ENCODE assay signal across 8 mouse cellular contexts in genomic region chr11:52003505-52003771, GRCm38 (mm10). TPM values are rescaled to one million over a fixed set of nuclear protein-coding genes. Genes with fewer than 3 reads are reported as not detected.
DNase-seq lines count a peak whose midpoint lies in the region; ATAC-seq lines count a peak whose summit lies in the region.

No protein-coding gene starts in this region.

- 13% methylated on average over 4 of the region's 4 CpGs for WGBS in limb, embryonic 13.5 days
- WGBS in stomach, embryonic 16.5 days = 12% methylated on average over 4 of the region's 4 CpGs

- peak overlapping the region; percentile 68 for H3K9ac ChIP-seq in limb, embryonic 13.5 days
- peak overlapping the region; percentile 82 for H3K9ac ChIP-seq in stomach, embryonic 16.5 days (ENCODE audit: low read length)

- H3K36me3 ChIP-seq in megakaryocyte, embryonic 14.5 days (replicated peaks; ENCODE audit: low read length) = peaks cover 10% of the 10 kb centered on the region
- no peaks in the 10 kb centered on the region for H3K36me3 ChIP-seq in limb, embryonic 13.5 days
- no peaks in the 10 kb centered on the region for H3K36me3 ChIP-seq in stomach, embryonic 16.5 days (ENCODE audit: control insufficient read depth, insufficient read depth, low read length)

- peak overlapping the region; percentile 100 for H3K4me3 ChIP-seq in megakaryocyte, embryonic 14.5 days (replicated peaks)
- peak overlapping the region; percentile 79 for H3K4me3 ChIP-seq in limb, embryonic 13.5 days
- peak overlapping the region; percentile 63 for H3K4me3 ChIP-seq in stomach, embryonic 16.5 days (replicated peaks; ENCODE audit: low read length)

- peak; percentile 25 for DNase-seq in adrenal gland, postnatal 10 days
- DNase-seq in adrenal gland, adult 8-10 months = no peak
- no peak for DNase-seq in left cerebral cortex, postnatal 25 days (ENCODE audit: low spot score in 2 of 2)
- DNase-seq in left cerebral cortex, postnatal 4 days = no peak

- intact Hi-C loops in left cerebral cortex, postnatal 25 days (cut with DNase I) = loop anchor here (5.0 kb wide), 1 partner anchor 36 kb away; the partner anchor contains the start of gene Cdkn2aipnl
- intact Hi-C loops in left cerebral cortex, postnatal 4 days (cut with DNase I) = no loop called here

- no peaks in the 10 kb centered on the region for H3K27me3 ChIP-seq in megakaryocyte, embryonic 14.5 days (replicated peaks)
- no peaks in the 10 kb centered on the region for H3K27me3 ChIP-seq in limb, embryonic 13.5 days
- H3K27me3 ChIP-seq in stomach, embryonic 16.5 days (ENCODE audit: control insufficient read depth, insufficient read depth, low read length) = no peaks in the 10 kb centered on the region

- peak overlapping the region; percentile 91 for H3K27ac ChIP-seq in limb, embryonic 13.5 days
- H3K27ac ChIP-seq in stomach, embryonic 16.5 days (ENCODE audit: low read length) = peak overlapping the region; percentile 95

- H3K4me2 ChIP-seq in limb, embryonic 13.5 days (replicated peaks) = peak overlapping the region; percentile 65
- peak overlapping the region; percentile 72 for H3K4me2 ChIP-seq in stomach, embryonic 16.5 days (ENCODE audit: low read depth, low read length)

- peaks cover 55% of the 10 kb centered on the region for H3K4me1 ChIP-seq in megakaryocyte, embryonic 14.5 days
- H3K4me1 ChIP-seq in limb, embryonic 13.5 days = peaks cover 39% of the 10 kb centered on the region
- H3K4me1 ChIP-seq in stomach, embryonic 16.5 days (ENCODE audit: control insufficient read depth, insufficient read depth, low read length) = peaks cover 25% of the 10 kb centered on the region

- no peaks in the 10 kb centered on the region for H3K9me3 ChIP-seq in megakaryocyte, embryonic 14.5 days
- no peaks in the 10 kb centered on the region for H3K9me3 ChIP-seq in limb, embryonic 13.5 days
- no peaks in the 10 kb centered on the region for H3K9me3 ChIP-seq in stomach, embryonic 16.5 days (replicated peaks; ENCODE audit: control insufficient read depth, low read length)

- no peak for ATAC-seq in megakaryocyte, adult 5-6 weeks (ENCODE audit: poor library complexity, severe bottlenecking)
- no peak for ATAC-seq in limb, embryonic 13.5 days (ENCODE audit: low FRiP score, low read depth)
- no peak for ATAC-seq in stomach, embryonic 16.5 days (ENCODE audit: insufficient read depth, low FRiP score)

RNA-seq across cellular contexts. Expression of gene Cdkl3, which starts 0.6 kb away (rescaled TPM):
- total RNA-seq in adrenal gland, postnatal 10 days (2021) = 1 to 10 TPM; 8.1 to 8.2 TPM
- 1 to 10 TPM; 3.0 to 5.5 (median 4.2) TPM for total RNA-seq in adrenal gland, adult 8-10 months (2022)
- 1.3 TPM in 1 of 2 replicates, not detected in the other for polyA plus RNA-seq in megakaryocyte, embryonic 14.5 days (2012; ENCODE audit: insufficient read depth, low replicate concordance)
- total RNA-seq in megakaryocyte, adult 5-6 weeks (2015) = 1.7 and 2.3 TPM in 2 replicates
- 2.7 and 10.0 TPM in 2 replicates for total RNA-seq in megakaryocyte, adult 5-6 weeks (2017)
- polyA plus RNA-seq in limb, embryonic 13.5 days (2015; fragmentation: Nextera tagmentation; extraction: Ambion mirVana) = 12.7 and 13.4 TPM in 2 replicates
- polyA plus RNA-seq in stomach, embryonic 16.5 days (2015; fragmentation: Nextera tagmentation; extraction: Ambion mirVana) = 5.2 and 6.7 TPM in 2 replicates
- 10 to 100 TPM; 12.5 to 12.9 TPM for total RNA-seq in left cerebral cortex, postnatal 25 days (2021)
- total RNA-seq in left cerebral cortex, postnatal 4 days (2021) = 10 to 100 TPM; 32.4 to 32.6 TPM

RNA-seq across cellular contexts. Expression of gene Ube2b, which starts 2.9 kb away (rescaled TPM):
- 100 to 1,000 TPM; 131 to 155 TPM for total RNA-seq in adrenal gland, postnatal 10 days (2021)
- 100 to 1,000 TPM; 124 to 144 (median 140) TPM for total RNA-seq in adrenal gland, adult 8-10 months (2022)
- 39.2 and 171 TPM in 2 replicates for polyA plus RNA-seq in megakaryocyte, embryonic 14.5 days (2012; ENCODE audit: insufficient read depth, low replicate concordance)
- total RNA-seq in megakaryocyte, adult 5-6 weeks (2015) = 110 and 123 TPM in 2 replicates
- 86.9 and 99.1 TPM in 2 replicates for total RNA-seq in megakaryocyte, adult 5-6 weeks (2017)
- polyA plus RNA-seq in limb, embryonic 13.5 days (2015; fragmentation: Nextera tagmentation; extraction: Ambion mirVana) = 252 and 263 TPM in 2 replicates
- 192 and 223 TPM in 2 replicates for polyA plus RNA-seq in stomach, embryonic 16.5 days (2015; fragmentation: Nextera tagmentation; extraction: Ambion mirVana)
- total RNA-seq in left cerebral cortex, postnatal 25 days (2021) = 100 to 1,000 TPM; 191 to 200 TPM
- total RNA-seq in left cerebral cortex, postnatal 4 days (2021) = 100 to 1,000 TPM; 122 to 133 TPM

RNA-seq across cellular contexts. Expression of gene Cdkn2aipnl, which starts 36.0 kb away (rescaled TPM):
- 10 to 100 TPM; 23.8 to 26.0 TPM for total RNA-seq in adrenal gland, postnatal 10 days (2021)
- total RNA-seq in adrenal gland, adult 8-10 months (2022) = 10 to 100 TPM; 16.9 to 25.6 (median 21.3) TPM
- 17.5 and 17.7 TPM in 2 replicates for polyA plus RNA-seq in megakaryocyte, embryonic 14.5 days (2012; ENCODE audit: insufficient read depth, low replicate concordance)
- 66.6 and 70.7 TPM in 2 replicates for total RNA-seq in megakaryocyte, adult 5-6 weeks (2015)
- 40.5 and 41.5 TPM in 2 replicates for total RNA-seq in megakaryocyte, adult 5-6 weeks (2017)
- 101 and 109 TPM in 2 replicates for polyA plus RNA-seq in limb, embryonic 13.5 days (2015; fragmentation: Nextera tagmentation; extraction: Ambion mirVana)
- 81.2 and 82.5 TPM in 2 replicates for polyA plus RNA-seq in stomach, embryonic 16.5 days (2015; fragmentation: Nextera tagmentation; extraction: Ambion mirVana)
- 10 to 100 TPM; 31.8 to 35.6 TPM for total RNA-seq in left cerebral cortex, postnatal 25 days (2021)
- 10 to 100 TPM; 52.8 to 53.3 TPM for total RNA-seq in left cerebral cortex, postnatal 4 days (2021)
